Mouse (Mus musculus) stomach, embryonic 16.5 days (tissue): ENCODE measurements around the gene 3100002H09Rik. TPM values are rescaled to one million over a fixed set of nuclear protein-coding genes. Genes with fewer than 3 reads are reported as not detected.

ENCODE experiments used
- ATAC-seq: fragments of 200-750 bp; cut with Nextera tagmentation; 2 replicates; pipeline ENCODE4 v1.8.0; 2017; ENCODE audit warnings: moderate number of reproducible peaks, moderate TSS enrichment; ENCODE audit not compliant: insufficient read depth, low FRiP score
- H3K27ac ChIP-seq: fragments of 300-500 bp; sonication (generic); 2 replicates; pipeline ENCODE4 v1.5.1; 2014; ENCODE audit warnings: low read length
- H3K27me3 ChIP-seq: fragments of 300-500 bp; sonication (generic); 2 replicates; pipeline ENCODE4 v1.6.1; 2014; ENCODE audit warnings: low read length, control low read depth, mixed read lengths; ENCODE audit not compliant: control insufficient read depth, insufficient read depth
- H3K36me3 ChIP-seq: fragments of 300-500 bp; sonication (generic); 2 replicates; pipeline ENCODE4 v1.6.1; 2014; ENCODE audit warnings: low read length; ENCODE audit not compliant: control insufficient read depth, insufficient read depth
- H3K4me1 ChIP-seq: fragments of 300-500 bp; sonication (generic); 2 replicates; pipeline ENCODE4 v1.6.1; 2014; ENCODE audit warnings: low read length, control low read depth, mixed read lengths; ENCODE audit not compliant: control insufficient read depth, insufficient read depth
- H3K4me2 ChIP-seq: fragments of 300-500 bp; sonication (generic); 2 replicates; pipeline ENCODE4 v1.6.1; 2014; ENCODE audit warnings: low read depth, low read length, mixed read lengths
- H3K4me3 ChIP-seq: fragments of 300-500 bp; sonication (generic); replicated peaks from 2 replicates; pipeline ENCODE4 v1.5.1; 2014; ENCODE audit warnings: mild to moderate bottlenecking, low read length
- H3K9ac ChIP-seq: fragments of 300-500 bp; sonication (generic); 2 replicates; pipeline ENCODE4 v1.6.1; 2014; ENCODE audit warnings: low read length
- H3K9me3 ChIP-seq: fragments of 300-500 bp; sonication (generic); replicated peaks from 2 replicates; pipeline ENCODE4 v1.6.1; 2016; ENCODE audit warnings: low read length, control low read depth; ENCODE audit not compliant: control insufficient read depth
- WGBS: fragments of 180-500 bp; shearing (Covaris S2); extraction: QIAGEN DNeasy Blood & Tissue Kit; methylation state at CpG from one replicate; pipeline ENCODE4 v1.1.7; 2014; 5-methylcytosine and 5-hydroxymethylcytosine counted together
- polyA plus RNA-seq: library from polyadenylated mRNA; unstranded; fragments of >200 nt; fragmentation: Nextera tagmentation; extraction: Ambion mirVana; gene quantifications from 2 replicates; pipeline ENCODE4 v1.2.1, GENCODE M21; 2015

3100002H09Rik gene
- polyA plus RNA-seq, 1 experiment from 2014 or later = not detected

- peak overlapping the region; percentile 30; the same call in 1 of the 2 replicates for H3K4me2 ChIP-seq
- H3K4me1 ChIP-seq = peaks cover 6% of the 10 kb centered on the region; the same call in 1 of the 2 replicates
- H3K27ac ChIP-seq = no peak overlapping the region
- 0 out of 2 replicates have a peak, but pooled peaks have one; percentile 11 for ATAC-seq
- 10% methylated on average over 8 of the region's 8 CpGs for WGBS
- H3K9ac ChIP-seq = 0 out of 2 replicates have a peak overlapping the region, but pooled peaks have one; percentile 10
- H3K9me3 ChIP-seq = no peaks in the 10 kb centered on the region
- no peaks in the 10 kb centered on the region for H3K36me3 ChIP-seq
- no peaks in the 10 kb centered on the region for H3K27me3 ChIP-seq
- 0 out of 2 replicates have a peak overlapping the region, but pooled peaks have one; percentile 6 for H3K4me3 ChIP-seq
These were observed 36.0 kb upstream of the 3100002H09Rik start for GRCm38 (mm10) chr4:124646591-124646990.

- peak; percentile 45; the same call in 1 of the 2 replicates for ATAC-seq
- H3K4me2 ChIP-seq = no peak overlapping the region
- H3K4me3 ChIP-seq = no peak overlapping the region
- H3K27me3 ChIP-seq = peaks cover 4% of the 10 kb centered on the region; the same call in 1 of the 2 replicates
- 6% methylated on average over 3 of the region's 3 CpGs for WGBS
- H3K4me1 ChIP-seq = peaks cover 6% of the 10 kb centered on the region; the same call in 1 of the 2 replicates
- no peak overlapping the region for H3K27ac ChIP-seq
- H3K9ac ChIP-seq = no peak overlapping the region
- no peaks in the 10 kb centered on the region for H3K9me3 ChIP-seq
- H3K36me3 ChIP-seq = no peaks in the 10 kb centered on the region
These were observed 34.4 kb upstream of the 3100002H09Rik start for GRCm38 (mm10) chr4:124644974-124645433.

- ATAC-seq = no peak
- no peak overlapping the region for H3K4me3 ChIP-seq
- peaks cover 6% of the 10 kb centered on the region; the same call in 1 of the 2 replicates for H3K4me1 ChIP-seq
- H3K9me3 ChIP-seq = no peaks in the 10 kb centered on the region
- H3K27ac ChIP-seq = no peak overlapping the region
- H3K9ac ChIP-seq = no peak overlapping the region
- H3K4me2 ChIP-seq = no peak overlapping the region
- 87% methylated on average over 9 of the region's 9 CpGs for WGBS
- peaks cover 7% of the 10 kb centered on the region; the same call in 1 of the 2 replicates for H3K27me3 ChIP-seq
- no peaks in the 10 kb centered on the region for H3K36me3 ChIP-seq
These were observed 33.3 kb upstream of the 3100002H09Rik start for GRCm38 (mm10) chr4:124643859-124644258.

- Histone ChIP-seq H3K36me3 (no peaks in the 10 kb centered on the region), H3K9me3 (no peaks in the 10 kb centered on the region), H3K4me3 (no peak overlapping the region), H3K4me2 (no peak overlapping the region), H3K27ac (no peak overlapping the region), H3K27me3 (peaks cover 7% of the 10 kb centered on the region; the same call in 1 of the 2 replicates), H3K9ac (no peak overlapping the region), H3K4me1 (no peaks in the 10 kb centered on the region)
- no peak for ATAC-seq
- WGBS = 22% methylated on average over 12 of the region's 12 CpGs
These were observed 29.1 kb upstream of the 3100002H09Rik start for GRCm38 (mm10) chr4:124639715-124640114.

- Histone ChIP-seq H3K4me1 (no peaks in the 10 kb centered on the region), H3K4me3 (no peak overlapping the region), H3K36me3 (no peaks in the 10 kb centered on the region), H3K9ac (no peak overlapping the region), H3K4me2 (no peak overlapping the region), H3K9me3 (no peaks in the 10 kb centered on the region), H3K27ac (no peak overlapping the region), H3K27me3 (peaks cover 5% of the 10 kb centered on the region; the same call in 1 of the 2 replicates)
- WGBS = 3% methylated on average over 9 of the region's 9 CpGs
- no peak for ATAC-seq
These were observed 22.7 kb upstream of the 3100002H09Rik start for GRCm38 (mm10) chr4:124633281-124633680.

GRCm38 (mm10) chr4:124632856-124633255, 22.3 kb upstream of the 3100002H09Rik start:
- no peak for ATAC-seq
- Histone ChIP-seq H3K27ac (no peak overlapping the region), H3K36me3 (no peaks in the 10 kb centered on the region), H3K4me2 (no peak overlapping the region), H3K4me1 (no peaks in the 10 kb centered on the region), H3K9ac (no peak overlapping the region), H3K4me3 (no peak overlapping the region), H3K9me3 (no peaks in the 10 kb centered on the region), H3K27me3 (peaks cover 5% of the 10 kb centered on the region; the same call in 1 of the 2 replicates)
- 66% methylated on average over 10 of the region's 10 CpGs for WGBS

GRCm38 (mm10) chr4:124631456-124631855, 20.9 kb upstream of the 3100002H09Rik start:
- no peak for ATAC-seq
- no peaks in the 10 kb centered on the region for H3K9me3 ChIP-seq
- H3K4me3 ChIP-seq = no peak overlapping the region
- no peak overlapping the region for H3K9ac ChIP-seq
- peaks cover 5% of the 10 kb centered on the region; the same call in 1 of the 2 replicates for H3K27me3 ChIP-seq
- WGBS = 43% methylated on average over 4 of the region's 4 CpGs
- no peak overlapping the region for H3K4me2 ChIP-seq
- no peak overlapping the region for H3K27ac ChIP-seq
- H3K36me3 ChIP-seq = no peaks in the 10 kb centered on the region
- H3K4me1 ChIP-seq = no peaks in the 10 kb centered on the region

GRCm38 (mm10) chr4:124626836-124627235, 16.2 kb upstream of the 3100002H09Rik start:
- no peak overlapping the region for H3K4me2 ChIP-seq
- no peak overlapping the region for H3K27ac ChIP-seq
- WGBS = 81% methylated on average over 1 of the region's 1 CpGs
- H3K9me3 ChIP-seq = no peaks in the 10 kb centered on the region
- H3K9ac ChIP-seq = no peak overlapping the region
- H3K4me1 ChIP-seq = 0 out of 2 replicates have a peak, but pooled peaks cover 3% of the 10 kb centered on the region
- no peaks in the 10 kb centered on the region for H3K36me3 ChIP-seq
- H3K4me3 ChIP-seq = no peak overlapping the region
- H3K27me3 ChIP-seq = no peaks in the 10 kb centered on the region
- ATAC-seq = no peak

GRCm38 (mm10) chr4:124624111-124624581, 13.5 kb upstream of the 3100002H09Rik start:
- H3K4me1 ChIP-seq = 0 out of 2 replicates have a peak, but pooled peaks cover 3% of the 10 kb centered on the region
- H3K4me3 ChIP-seq = no peak overlapping the region
- H3K4me2 ChIP-seq = no peak overlapping the region
- no peak overlapping the region for H3K9ac ChIP-seq
- WGBS = 25% methylated on average over 7 of the region's 7 CpGs
- H3K36me3 ChIP-seq = no peaks in the 10 kb centered on the region
- H3K27ac ChIP-seq = no peak overlapping the region
- H3K9me3 ChIP-seq = no peaks in the 10 kb centered on the region
- ATAC-seq = peak; percentile 3; the same call in 1 of the 2 replicates
- H3K27me3 ChIP-seq = no peaks in the 10 kb centered on the region
